Mouse (Mus musculus) kidney, adult 2 months (tissue): ENCODE data around the gene Tmem54.

Experiments used
- CTCF ChIP-seq: fragments of 200-500 bp; conservative IDR thresholded peaks from 2 replicates; pipeline ENCODE4 v1.5.1; 2011; ENCODE audit warnings: low read depth, mild to moderate bottlenecking, control low read depth, low read length, moderate library complexity, mixed read lengths; ENCODE audit not compliant: insufficient read depth, insufficient read length
- POLR2A ChIP-seq: fragments of 200-500 bp; IDR thresholded peaks from one replicate; pipeline ENCODE4 v1.6.1; 2011; ENCODE audit warnings: low read depth, low read length, control low read depth

DNA sequence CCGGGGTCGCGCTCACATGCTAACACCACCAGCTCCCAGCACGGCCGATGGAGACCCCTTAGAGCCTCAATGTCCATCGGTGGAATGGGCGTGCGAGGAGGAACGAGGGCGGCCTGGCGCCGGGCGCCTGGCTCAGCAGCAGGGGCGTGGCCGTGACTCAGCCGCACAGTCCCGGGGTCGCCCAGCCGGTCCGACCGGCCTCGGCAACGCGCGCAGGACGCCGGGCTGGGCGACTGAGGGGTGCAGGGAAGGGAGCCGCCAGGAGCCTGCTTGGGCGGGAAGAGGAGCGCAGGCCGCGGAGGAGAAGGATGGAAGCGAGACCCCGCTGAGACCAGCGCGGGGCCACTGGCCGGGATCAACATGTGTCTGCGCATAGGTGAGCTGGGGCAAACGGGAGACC, at the start of gene Tmem54:
- TF ChIP-seq POLR2A: no peak
- no peak for TF ChIP-seq CTCF
